Mouse (Mus musculus) erythroblast, embryonic 14.5 days (primary cell): ENCODE data around the gene Fcgrt. TPM values are rescaled to one million over a fixed set of nuclear protein-coding genes. Genes with fewer than 3 reads are reported as not detected.

Experiments used
- H3K27me3 ChIP-seq: 2 replicates; pipeline ENCODE4 v1.6.1; 2012; ENCODE audit warnings: inconsistent platforms; ENCODE audit not compliant: control insufficient read depth
- H3K36me3 ChIP-seq: 2 replicates; pipeline ENCODE4 v1.6.1; 2012; ENCODE audit warnings: mild to moderate bottlenecking, inconsistent platforms; ENCODE audit not compliant: control insufficient read depth
- H3K4me1 ChIP-seq: 2 replicates; pipeline ENCODE4 v1.6.1; 2012; ENCODE audit warnings: inconsistent platforms; ENCODE audit not compliant: control insufficient read depth
- H3K4me3 ChIP-seq: replicated peaks from 2 replicates; pipeline ENCODE3; 2012; ENCODE audit warnings: moderate library complexity, mild to moderate bottlenecking, inconsistent platforms
- H3K9me3 ChIP-seq: 2 replicates; pipeline ENCODE4 v1.6.1; 2012; ENCODE audit warnings: low read length, inconsistent platforms, mixed read lengths; ENCODE audit not compliant: control insufficient read depth
- GATA1 ChIP-seq: IDR thresholded peaks from 2 replicates; pipeline ENCODE4 v1.6.1; 2012; ENCODE audit warnings: low read length, inconsistent platforms, mixed read lengths
- TAL1 ChIP-seq: IDR thresholded peaks from 3 replicates; pipeline ENCODE4 v1.6.1; 2012; ENCODE audit warnings: low read length, inconsistent platforms, mixed read lengths
- polyA plus RNA-seq: library from polyadenylated mRNA; stranded (reverse); fragments of >175 nt; gene quantifications from 2 replicates; pipeline ENCODE4 v1.2.3, GENCODE M21; 2012

The Fcgrt gene
- polyA plus RNA-seq, 1 experiment, result 1.0 TPM

DNA sequence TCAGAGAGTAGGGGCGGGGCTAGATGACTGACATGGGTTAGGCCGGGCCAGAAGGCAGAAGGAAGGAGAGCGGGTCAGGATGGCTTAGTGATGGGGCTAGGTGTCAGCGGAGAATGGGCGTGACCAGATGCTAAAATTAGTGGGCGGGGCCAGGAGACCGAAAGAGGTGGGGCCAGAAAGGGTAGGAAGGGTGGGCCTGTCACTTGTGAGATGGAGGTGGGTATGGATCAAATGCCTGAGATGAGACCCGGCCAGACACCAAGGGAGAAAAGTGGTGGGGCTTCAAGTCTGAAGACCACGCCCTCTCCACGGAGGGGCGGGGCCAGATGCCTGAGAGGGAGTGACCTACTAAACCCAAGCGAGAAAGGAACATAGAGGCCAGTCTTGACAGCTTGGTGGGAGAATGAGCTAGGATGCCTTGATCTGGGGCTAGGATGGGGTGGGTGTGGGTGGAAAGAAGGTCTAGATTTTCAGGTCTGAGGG is 30.9 kb upstream of the Fcgrt start:
- H3K4me3 ChIP-seq, result peak overlapping the region; percentile 76
- no peak for TF ChIP-seq GATA1
- no peak for TF ChIP-seq TAL1
- H3K9me3 ChIP-seq, result no peaks in the 10 kb centered on the region; the same call in 1 of the 2 replicates
- peaks cover 76% of the 10 kb centered on the region for H3K4me1 ChIP-seq
- H3K27me3 ChIP-seq, result no peaks in the 10 kb centered on the region
- peaks cover 18% of the 10 kb centered on the region for H3K36me3 ChIP-seq

DNA sequence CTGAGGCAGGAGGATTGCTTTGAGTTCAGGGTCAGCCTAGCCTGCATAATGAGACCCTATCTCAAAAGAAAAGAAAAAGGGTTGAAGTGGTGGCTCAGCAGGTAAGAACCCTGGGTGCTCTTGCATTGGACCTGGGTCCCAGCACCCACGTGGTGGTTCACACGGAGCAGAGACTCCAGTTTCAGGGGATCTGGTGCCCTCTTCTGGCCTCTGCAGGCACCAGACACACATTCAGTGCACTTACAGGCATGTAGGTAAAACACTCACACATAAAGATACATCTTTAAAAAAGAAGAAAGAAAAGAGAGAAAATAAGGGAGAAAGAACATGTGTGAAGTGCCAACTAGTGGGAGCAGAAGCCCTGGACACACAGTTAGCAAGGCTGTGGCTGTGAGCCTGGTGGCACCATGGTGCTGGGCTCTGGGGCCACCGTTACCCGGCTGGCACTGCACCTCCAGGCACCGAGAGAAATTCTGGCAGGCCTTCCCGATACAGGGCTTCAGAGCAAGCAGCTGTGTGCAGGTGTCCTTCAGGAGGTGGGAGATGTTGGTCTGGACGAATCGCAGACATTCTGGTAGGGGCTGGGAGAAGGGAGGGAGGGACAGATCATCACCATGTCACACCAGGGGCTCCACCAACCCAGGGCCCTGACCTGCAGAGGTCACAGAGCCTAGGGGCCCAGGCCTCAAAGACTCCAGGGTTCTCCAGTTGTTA is 30.0 kb upstream of the Fcgrt start:
- H3K27me3 ChIP-seq, result no peaks in the 10 kb centered on the region
- peaks cover 77% of the 10 kb centered on the region for H3K4me1 ChIP-seq
- no peak overlapping the region for H3K4me3 ChIP-seq
- no peaks in the 10 kb centered on the region; the same call in 1 of the 2 replicates for H3K9me3 ChIP-seq
- H3K36me3 ChIP-seq, result peaks cover 18% of the 10 kb centered on the region
- TF ChIP-seq TAL1 (no peak), GATA1 (no peak)

DNA sequence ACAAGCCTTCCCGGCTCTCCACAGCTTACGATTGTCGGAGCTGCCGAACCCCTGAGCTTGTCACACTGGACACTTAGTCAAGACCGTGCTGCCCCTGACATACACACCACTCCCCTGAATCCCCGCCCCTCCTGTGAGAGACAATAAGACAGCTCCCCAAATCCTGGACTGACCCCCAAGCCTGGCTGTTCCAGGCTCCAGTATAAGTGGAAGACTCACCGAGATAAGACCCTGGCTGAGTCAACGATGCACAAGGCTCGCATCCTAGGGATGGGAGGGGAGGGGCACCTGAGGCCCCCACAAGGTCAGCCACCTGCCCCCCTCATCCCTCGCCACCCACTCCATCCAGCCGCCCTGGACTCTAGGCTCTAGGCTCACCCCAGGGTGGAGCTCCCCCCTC is 28.2 kb upstream of the Fcgrt start:
- TF ChIP-seq TAL1, result no peak
- no peak for TF ChIP-seq GATA1
- no peak overlapping the region for H3K4me3 ChIP-seq
- peaks cover 28% of the 10 kb centered on the region for H3K36me3 ChIP-seq
- H3K9me3 ChIP-seq, result no peaks in the 10 kb centered on the region; the same call in 1 of the 2 replicates
- peaks cover 72% of the 10 kb centered on the region for H3K4me1 ChIP-seq
- no peaks in the 10 kb centered on the region for H3K27me3 ChIP-seq

DNA sequence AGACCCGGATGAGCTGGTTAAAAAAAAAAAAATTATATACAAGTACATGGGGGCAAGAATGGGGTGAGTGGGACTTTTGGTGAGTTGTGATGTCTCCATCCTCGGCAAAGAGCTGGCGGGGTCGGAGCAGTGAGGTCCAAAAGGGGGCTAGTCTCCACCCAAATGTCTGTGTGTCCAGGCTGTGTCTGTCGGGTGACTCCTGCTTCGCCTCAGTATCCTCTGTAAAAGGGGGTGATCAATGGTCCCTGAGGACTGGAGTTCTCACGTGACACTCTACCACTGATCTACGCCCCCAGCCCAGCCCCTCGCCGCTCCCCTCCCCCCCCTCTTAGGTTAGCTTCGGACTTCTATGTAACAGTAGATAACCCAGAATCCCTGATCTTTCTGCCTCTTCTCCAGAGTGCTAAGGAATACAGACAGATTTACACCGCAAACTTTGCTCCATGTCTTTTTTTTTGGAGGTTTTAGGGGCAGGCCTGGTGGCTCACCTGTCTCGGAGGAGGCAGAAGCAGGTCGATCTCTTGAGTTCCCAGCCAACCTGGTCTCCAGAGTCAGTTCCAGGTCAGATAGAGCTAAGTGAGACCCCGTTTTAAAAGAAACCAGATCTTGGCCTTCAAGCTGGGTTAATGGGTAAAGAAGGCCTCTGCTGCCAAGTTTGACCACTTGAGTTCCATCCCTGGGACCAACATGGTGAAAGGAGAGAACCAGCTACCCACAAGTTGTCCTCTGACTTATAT is 26.3 kb upstream of the Fcgrt start:
- peak overlapping the region; percentile 97 for H3K4me3 ChIP-seq
- peaks cover 47% of the 10 kb centered on the region for H3K36me3 ChIP-seq
- H3K4me1 ChIP-seq, result peaks cover 72% of the 10 kb centered on the region
- H3K27me3 ChIP-seq, result no peaks in the 10 kb centered on the region
- no peaks in the 10 kb centered on the region; the same call in 1 of the 2 replicates for H3K9me3 ChIP-seq
- TF ChIP-seq TAL1, result no peak
- TF ChIP-seq GATA1, result no peak

DNA sequence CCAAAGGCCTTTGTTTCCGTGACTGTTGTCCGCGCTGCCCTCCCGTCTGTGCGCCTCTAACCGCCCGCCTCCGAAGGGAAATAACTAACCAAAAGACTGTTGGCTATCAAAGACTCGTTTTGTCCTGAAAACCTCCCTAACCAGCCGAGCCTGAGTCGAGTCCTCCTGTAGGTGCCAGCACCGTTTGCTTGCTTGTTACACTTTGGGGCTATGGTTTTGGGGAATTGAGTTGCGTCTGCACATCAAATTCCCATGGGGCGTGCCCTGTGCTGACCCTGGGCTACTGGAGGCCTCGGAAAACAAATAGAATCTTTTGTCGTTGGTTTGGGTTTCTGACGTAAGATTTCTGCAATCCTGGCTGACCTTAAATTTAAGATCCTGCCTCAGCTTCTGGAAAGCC is 25.7 kb upstream of the Fcgrt start:
- H3K36me3 ChIP-seq, result peaks cover 50% of the 10 kb centered on the region
- TF ChIP-seq GATA1, result no peak
- TF ChIP-seq TAL1, result no peak

DNA sequence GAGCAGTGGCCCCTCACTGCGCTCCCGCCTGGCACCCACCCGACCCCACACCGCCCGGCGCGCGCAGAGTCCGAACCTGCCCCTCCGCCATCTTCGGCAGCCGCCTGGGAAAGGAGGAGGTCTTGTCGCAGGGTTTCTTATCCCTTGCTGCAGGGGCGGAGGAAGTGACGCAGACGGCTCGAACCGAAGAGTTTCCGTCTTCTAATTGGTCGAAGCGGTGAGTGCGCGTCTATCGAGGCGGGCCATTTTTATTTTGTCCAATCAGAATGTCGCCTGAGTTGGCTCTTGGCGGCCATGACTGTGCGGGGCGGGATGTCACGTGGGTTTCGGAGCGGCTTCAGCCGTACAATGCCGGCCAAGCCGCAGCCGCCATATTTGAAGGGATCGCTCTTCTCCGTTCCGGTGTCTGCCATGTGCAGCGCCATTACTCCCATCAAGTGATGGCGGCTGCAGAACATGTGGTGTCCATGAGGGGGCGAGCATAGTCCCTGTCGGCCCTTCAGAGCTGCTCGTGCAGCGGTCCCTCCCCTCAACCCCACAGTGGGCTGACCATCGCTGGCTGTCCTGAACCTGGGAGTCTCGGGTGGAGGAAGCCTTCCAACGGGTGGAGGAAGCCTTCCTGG is 25.1 kb upstream of the Fcgrt start, which contains the start of gene Rpl13a:
TSS of gene Rpl13a (minus strand) at position 138 of the 623 bp plus-strand sequence.
- Histone ChIP-seq H3K36me3 (peaks cover 49% of the 10 kb centered on the region), H3K27me3 (no peaks in the 10 kb centered on the region), H3K4me1 (peaks cover 70% of the 10 kb centered on the region), H3K4me3 (peak within 1 kb of the TSS; percentile 97), H3K9me3 (no peaks in the 10 kb centered on the region; the same call in 1 of the 2 replicates)
- TF ChIP-seq TAL1 (no peak), GATA1 (no peak)

More for the DNA sequence above, 25.7 kb upstream of the Fcgrt start:
- no peaks in the 10 kb centered on the region for H3K27me3 ChIP-seq
- no peaks in the 10 kb centered on the region; the same call in 1 of the 2 replicates for H3K9me3 ChIP-seq
- H3K4me1 ChIP-seq, result peaks cover 72% of the 10 kb centered on the region
- peak overlapping the region; percentile 97 for H3K4me3 ChIP-seq

DNA sequence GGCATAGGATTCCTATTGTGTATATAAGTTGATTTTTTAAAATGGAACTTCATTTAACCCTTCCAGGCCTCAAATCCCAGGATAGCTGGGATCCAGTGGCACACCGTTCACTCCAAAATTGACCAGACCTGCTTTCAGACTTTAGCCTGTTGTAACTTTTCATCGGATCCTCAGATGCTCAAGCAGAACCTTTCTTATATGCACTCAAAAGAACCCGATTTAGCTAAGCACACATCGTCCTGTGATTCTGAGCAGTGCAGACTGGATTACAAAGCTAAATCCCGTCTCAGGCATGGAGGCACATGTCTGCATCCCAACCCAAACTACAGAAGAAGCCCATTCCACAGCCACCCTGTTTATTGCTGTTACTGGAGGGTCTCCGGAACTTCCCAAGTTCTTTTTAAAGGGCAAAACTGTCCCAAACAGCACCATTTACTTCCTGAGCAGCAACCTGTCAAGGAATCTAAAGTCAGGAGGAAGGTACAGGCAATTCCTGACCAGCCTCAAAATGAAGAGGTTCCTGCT is 24.1 kb upstream of the Fcgrt start:
- Histone ChIP-seq H3K4me1 (peaks cover 78% of the 10 kb centered on the region), H3K36me3 (peaks cover 48% of the 10 kb centered on the region), H3K9me3 (no peaks in the 10 kb centered on the region), H3K4me3 (peak overlapping the region; percentile 97), H3K27me3 (no peaks in the 10 kb centered on the region)
- TF ChIP-seq GATA1 (no peak), TAL1 (no peak)

DNA sequence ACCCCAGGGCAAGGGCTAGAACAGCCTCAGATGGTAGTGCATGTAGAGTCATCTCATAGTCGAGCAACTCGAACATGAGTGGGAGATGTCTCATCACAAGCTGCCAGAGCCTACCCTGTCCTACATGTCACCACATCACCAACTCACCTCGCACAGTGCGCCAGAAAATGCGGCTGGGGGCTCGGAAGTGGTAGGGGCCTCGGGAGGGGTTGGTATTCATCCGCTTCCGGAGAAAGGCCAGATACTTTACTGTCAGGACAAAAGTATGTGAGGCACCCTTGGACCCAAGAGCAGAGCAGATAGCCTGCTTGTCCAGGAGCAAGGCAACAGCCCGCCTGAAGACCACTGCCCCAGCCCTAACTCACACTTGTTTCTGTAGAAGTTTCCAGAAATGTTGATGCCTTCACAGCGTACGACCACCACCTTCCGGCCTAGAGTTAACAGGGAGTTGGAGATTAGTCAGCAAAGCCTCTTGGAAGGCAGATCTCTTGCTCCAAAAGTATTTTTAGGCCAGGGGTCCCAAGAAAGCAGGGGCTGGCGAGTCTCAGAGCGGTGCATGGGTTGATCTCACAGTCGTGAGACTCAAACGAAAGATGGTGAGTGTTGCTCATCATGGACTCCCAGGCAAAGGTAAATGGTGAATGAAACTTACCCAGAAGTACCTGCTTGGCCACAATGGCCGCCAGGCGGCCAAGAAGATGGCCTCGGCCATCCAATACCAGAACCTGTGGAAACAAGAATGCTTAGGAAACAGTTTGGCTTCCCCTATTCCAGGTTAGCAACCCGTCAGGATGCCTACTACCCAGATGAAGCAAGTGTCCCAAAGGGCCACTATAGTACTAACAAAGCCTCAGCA is 23.4 kb upstream of the Fcgrt start:
- Histone ChIP-seq H3K36me3 (peaks cover 50% of the 10 kb centered on the region), H3K4me3 (peak overlapping the region; percentile 97), H3K4me1 (peaks cover 79% of the 10 kb centered on the region), H3K9me3 (no peaks in the 10 kb centered on the region), H3K27me3 (no peaks in the 10 kb centered on the region)
- no peak for TF ChIP-seq TAL1
- TF ChIP-seq GATA1, result no peak
